Mouse (Mus musculus): ENCODE data around the gene Gprin2.

Gene Gprin2

GRCm38 (mm10) chr14:34201231-34202035, at the start of gene Gprin2:
Gene Gprin2, minus strand, starts transcription at chr14:34201653.
- peak; percentile 16 for DNase-seq

GRCm38 (mm10) chr14:34240676-34241075, 39.2 kb upstream of the Gprin2 start:
- no peak for DNase-seq

GRCm38 (mm10) chr14:34240263-34240662, 38.8 kb upstream of the Gprin2 start:
- DNase-seq, result no peak

GRCm38 (mm10) chr14:34234630-34235380, 33.4 kb upstream of the Gprin2 start:
- peak; percentile 66 for DNase-seq

GRCm38 (mm10) chr14:34233846-34234245, 32.4 kb upstream of the Gprin2 start:
- DNase-seq, result no peak

GRCm38 (mm10) chr14:34232866-34233680, 31.6 kb upstream of the Gprin2 start:
- no peak for DNase-seq

GRCm38 (mm10) chr14:34232340-34232739, 30.9 kb upstream of the Gprin2 start:
- DNase-seq, result no peak

- no peak for DNase-seq
Observed at GRCm38 (mm10) chr14:34228830-34229506, 27.5 kb upstream of the Gprin2 start.

- DNase-seq, result no peak
Observed at GRCm38 (mm10) chr14:34227981-34228380, 26.5 kb upstream of the Gprin2 start.

- DNase-seq, result no peak
Observed at GRCm38 (mm10) chr14:34226566-34226965, 25.1 kb upstream of the Gprin2 start.

- no peak for DNase-seq
Observed at GRCm38 (mm10) chr14:34225986-34226385, 24.5 kb upstream of the Gprin2 start.

- DNase-seq, result peak; percentile 28
Observed at GRCm38 (mm10) chr14:34223362-34223898, 22.0 kb upstream of the Gprin2 start.

GRCm38 (mm10) chr14:34221416-34222077, 20.1 kb upstream of the Gprin2 start:
- no peak for DNase-seq

- no peak for DNase-seq
Observed at GRCm38 (mm10) chr14:34220426-34220825, 19.0 kb upstream of the Gprin2 start.

GRCm38 (mm10) chr14:34219786-34220198, 18.3 kb upstream of the Gprin2 start:
- no peak for DNase-seq

GRCm38 (mm10) chr14:34219295-34219694, 17.8 kb upstream of the Gprin2 start, which contains the start of gene Syt15:
Gene Syt15, plus strand, starts transcription at chr14:34219595.
- DNase-seq, result no peak

- DNase-seq, result peak; percentile 72
Observed at GRCm38 (mm10) chr14:34215451-34216127, 14.1 kb upstream of the Gprin2 start.

- DNase-seq, result no peak
Observed at GRCm38 (mm10) chr14:34209942-34210341, 8.5 kb upstream of the Gprin2 start.

- DNase-seq, result no peak
Observed at GRCm38 (mm10) chr14:34209080-34209479, 7.6 kb upstream of the Gprin2 start.

- DNase-seq, result peak; percentile 70
Observed at GRCm38 (mm10) chr14:34208651-34209050, 7.2 kb upstream of the Gprin2 start.

GRCm38 (mm10) chr14:34207996-34208395, 6.5 kb upstream of the Gprin2 start:
- no peak for DNase-seq

Measured in lung, postnatal 14 days (tissue).